In genomic region chr19:5349502-5349873, GRCm38 (mm10) we compare ENCODE assay signal across 7 mouse cellular contexts. TPM values are rescaled to one million over a fixed set of nuclear protein-coding genes. Genes with fewer than 3 reads are reported as not detected.
DNase-seq lines count a peak whose midpoint lies in the region; ATAC-seq and TF ChIP-seq lines count a peak whose summit lies in the region.
"Not testable (repeated sequence)": the region's sequence is repeated elsewhere in the genome, so short reads cannot be mapped to it uniquely, and the experiment has no call there.

Gene Cst6, minus strand, starts transcription at chr19:5349574.

- 62% methylated on average over 6 of the region's 6 CpGs for WGBS in embryonic facial prominence, embryonic 12.5 days
- 66% methylated on average over 6 of the region's 6 CpGs for WGBS in hindbrain, embryonic 11.5 days
- 62% methylated on average over 6 of the region's 6 CpGs for WGBS in kidney, postnatal 0 days
- WGBS in limb, embryonic 14.5 days = 59% methylated on average over 6 of the region's 6 CpGs
- 67% methylated on average over 6 of the region's 6 CpGs for WGBS in olfactory bulb, adult 2 months

- peaks cover 17% of the 10 kb centered on the region for H3K27me3 ChIP-seq in embryonic facial prominence, embryonic 12.5 days
- not testable (repeated sequence) for H3K27me3 ChIP-seq in hindbrain, embryonic 11.5 days (ENCODE audit: control insufficient read depth, insufficient read depth, low read length); kidney, postnatal 0 days (ENCODE audit: insufficient read depth, low read length); limb, embryonic 14.5 days (ENCODE audit: control insufficient read depth, insufficient read depth, low read length)
- H3K27me3 ChIP-seq in megakaryocyte, embryonic 14.5 days (replicated peaks) = peaks cover 59% of the 10 kb centered on the region

- H3K4me2 ChIP-seq in embryonic facial prominence, embryonic 12.5 days (replicated peaks) = peak within 1 kb of the TSS; percentile 67
- H3K4me2 ChIP-seq in hindbrain, embryonic 11.5 days (replicated peaks; ENCODE audit: low read depth, low read length) = peak within 1 kb of the TSS; percentile 75
- H3K4me2 ChIP-seq in kidney, postnatal 0 days (ENCODE audit: low read length) = peak within 1 kb of the TSS; percentile 78
- H3K4me2 ChIP-seq in limb, embryonic 14.5 days (replicated peaks; ENCODE audit: low read depth, low read length, severe bottlenecking) = peak within 1 kb of the TSS; percentile 47

- H3K9ac ChIP-seq in embryonic facial prominence, embryonic 12.5 days = peak within 1 kb of the TSS; percentile 48
- H3K9ac ChIP-seq in hindbrain, embryonic 11.5 days (ENCODE audit: low read depth, low read length) = peak within 1 kb of the TSS; percentile 45
- H3K9ac ChIP-seq in kidney, postnatal 0 days (ENCODE audit: low read depth, low read length) = peak within 1 kb of the TSS; percentile 51
- peak within 1 kb of the TSS; percentile 54 for H3K9ac ChIP-seq in limb, embryonic 14.5 days (ENCODE audit: low read depth, low read length, severe bottlenecking)

- TF ChIP-seq CTCF in kidney, postnatal 0 days (IDR thresholded peaks at IDR 0.05; ENCODE audit: low read depth); olfactory bulb, adult 2 months (IDR thresholded peaks at IDR 0.05; ENCODE audit: insufficient read depth, low read depth, low read length): not testable (repeated sequence)

- H3K4me3 ChIP-seq in embryonic facial prominence, embryonic 12.5 days = peak within 1 kb of the TSS; percentile 35
- H3K4me3 ChIP-seq in hindbrain, embryonic 11.5 days (ENCODE audit: low read depth, low read length) = peak within 1 kb of the TSS; percentile 30
- peak within 1 kb of the TSS; percentile 30 for H3K4me3 ChIP-seq in kidney, postnatal 0 days (replicated peaks; ENCODE audit: low read depth, low read length)
- peak within 1 kb of the TSS; percentile 27 for H3K4me3 ChIP-seq in limb, embryonic 14.5 days (replicated peaks; ENCODE audit: low read length)
- peak within 1 kb of the TSS; percentile 92 for H3K4me3 ChIP-seq in megakaryocyte, embryonic 14.5 days (replicated peaks)
- H3K4me3 ChIP-seq in olfactory bulb, adult 2 months (ENCODE audit: insufficient read depth, low read depth, low read length) = peak within 1 kb of the TSS; percentile 54

- not testable (repeated sequence) for H3K4me1 ChIP-seq in embryonic facial prominence, embryonic 12.5 days; hindbrain, embryonic 11.5 days (replicated peaks; ENCODE audit: control insufficient read depth, insufficient read depth, low read length); kidney, postnatal 0 days (replicated peaks; ENCODE audit: insufficient read depth, low read length); limb, embryonic 14.5 days (ENCODE audit: control insufficient read depth, insufficient read depth, low read length)
- H3K4me1 ChIP-seq in megakaryocyte, embryonic 14.5 days = peaks cover 22% of the 10 kb centered on the region
- H3K4me1 ChIP-seq in olfactory bulb, adult 2 months (ENCODE audit: control insufficient read depth, insufficient read depth, low read length) = peaks cover 12% of the 10 kb centered on the region

- not testable (repeated sequence) for TF ChIP-seq POLR2A in limb, embryonic 14.5 days (IDR thresholded peaks at IDR 0.05; ENCODE audit: borderline replicate concordance, extremely low read depth, insufficient read depth, insufficient read length); olfactory bulb, adult 2 months (IDR thresholded peaks at IDR 0.05; ENCODE audit: insufficient read depth, low read depth, low read length)

- not testable (repeated sequence) for DNase-seq in gastrocnemius, adult 8-10 months (ENCODE audit: low spot score in 2 of 2); hindbrain, embryonic 11.5 days (ENCODE audit: low spot score); kidney, postnatal 0 days (ENCODE audit: low spot score); limb, embryonic 14.5 days (ENCODE audit: low spot score)

- H3K36me3 ChIP-seq in embryonic facial prominence, embryonic 12.5 days; hindbrain, embryonic 11.5 days (ENCODE audit: control insufficient read depth, insufficient read depth, low read length); kidney, postnatal 0 days (ENCODE audit: insufficient read depth, low read length); limb, embryonic 14.5 days (ENCODE audit: control insufficient read depth, insufficient read depth, low read length); megakaryocyte, embryonic 14.5 days (replicated peaks; ENCODE audit: low read length): not testable (repeated sequence)

- H3K27ac ChIP-seq in embryonic facial prominence, embryonic 12.5 days; hindbrain, embryonic 11.5 days (ENCODE audit: low read depth, low read length); kidney, postnatal 0 days; limb, embryonic 14.5 days (replicated peaks; ENCODE audit: low read depth, low read length): not testable (repeated sequence)
- H3K27ac ChIP-seq in olfactory bulb, adult 2 months (ENCODE audit: insufficient read depth, low read depth, low read length) = 0 out of 2 replicates have a peak within 1 kb of the TSS, but pooled peaks have one; percentile 14

- H3K9me3 ChIP-seq in embryonic facial prominence, embryonic 12.5 days; hindbrain, embryonic 11.5 days (ENCODE audit: control insufficient read depth, low read length); kidney, postnatal 0 days (replicated peaks; ENCODE audit: low read length); limb, embryonic 14.5 days (ENCODE audit: control insufficient read depth, low read length); megakaryocyte, embryonic 14.5 days: not testable (repeated sequence)

- ATAC-seq in embryonic facial prominence, embryonic 12.5 days (ENCODE audit: insufficient number of reproducible peaks, insufficient read depth, low FRiP score, low TSS enrichment); hindbrain, embryonic 11.5 days (ENCODE audit: low FRiP score); kidney, postnatal 0 days (replicated peaks; ENCODE audit: low FRiP score, low read depth); limb, embryonic 14.5 days (ENCODE audit: low FRiP score, low read depth): not testable (repeated sequence)

RNA-seq across cellular contexts. Expression of gene Cst6, which starts in this region (rescaled TPM):
- 0.52 and 1.3 TPM in 2 replicates for polyA plus RNA-seq in embryonic facial prominence, embryonic 12.5 days (2016; fragmentation: Nextera tagmentation; extraction: Ambion mirVana)
- 10 to 100 TPM; 44.0 to 55.9 (median 44.9) TPM for total RNA-seq in gastrocnemius, adult 8-10 months (2022)
- 1.7 and 2.3 TPM in 2 replicates for polyA plus RNA-seq in hindbrain, embryonic 11.5 days (2014; fragmentation: Nextera tagmentation; extraction: Ambion mirVana)
- polyA plus RNA-seq in kidney, postnatal 0 days (2015; fragmentation: Nextera tagmentation; extraction: Ambion mirVana) = 0.29 and 1.5 TPM in 2 replicates
- 1.6 and 3.0 TPM in 2 replicates for polyA plus RNA-seq in limb, embryonic 14.5 days (2012; rRNA removed)
- 4.6 and 8.5 TPM in 2 replicates for polyA plus RNA-seq in limb, embryonic 14.5 days (2014; fragmentation: Nextera tagmentation; extraction: Ambion mirVana)
- polyA plus RNA-seq in megakaryocyte, embryonic 14.5 days (2012; ENCODE audit: insufficient read depth, low replicate concordance) = 0.54 and 9.2 TPM in 2 replicates
- polyA plus RNA-seq in olfactory bulb, adult 2 months (2012; ENCODE audit: insufficient read depth, insufficient read length, low replicate concordance, missing spikeins) = not detected in 2 replicates

Comparison
In these comparisons a context has a peak if more than half of its experiments do, and no peak if none do; other contexts are left out.
1. H3K4me3 ChIP-seq: peak in every context shown above with its lines; median percentile 92 in megakaryocyte, embryonic 14.5 days; 54 in olfactory bulb, adult 2 months; 35 in embryonic facial prominence, embryonic 12.5 days; 30 in hindbrain, embryonic 11.5 days; 30 in kidney, postnatal 0 days; 27 in limb, embryonic 14.5 days.